Mouse (Mus musculus): ENCODE results near the gene Pigq.

Pigq gene

GRCm38 (mm10) chr17:25925348-25925747, 19.4 kb downstream of the Pigq start:
- no peak for DNase-seq (ENCODE audit: low read depth, low spot score)

GRCm38 (mm10) chr17:25922120-25922519, 22.6 kb downstream of the Pigq start:
- no peak for DNase-seq (ENCODE audit: low read depth, low spot score)

GRCm38 (mm10) chr17:25919786-25920642, 24.7 kb downstream of the Pigq start:
- DNase-seq (ENCODE audit: low read depth, low spot score) = peak; percentile 100

GRCm38 (mm10) chr17:25919144-25919785, 25.5 kb downstream of the Pigq start, which contains the start of gene Rab40c:
Rab40c (minus strand) TSS chr17:25919727.
- DNase-seq (ENCODE audit: low read depth, low spot score) = peak; percentile 77

GRCm38 (mm10) chr17:25918037-25918750, 26.5 kb downstream of the Pigq start:
- no peak for DNase-seq (ENCODE audit: low read depth, low spot score)

GRCm38 (mm10) chr17:25916931-25917647, 27.6 kb downstream of the Pigq start:
- DNase-seq (ENCODE audit: low read depth, low spot score) = no peak

- no peak for DNase-seq (ENCODE audit: low read depth, low spot score)
These were observed 30.4 kb downstream of the Pigq start for GRCm38 (mm10) chr17:25914295-25914694.

GRCm38 (mm10) chr17:25913877-25914275, 30.9 kb downstream of the Pigq start:
- no peak for DNase-seq (ENCODE audit: low read depth, low spot score)

GRCm38 (mm10) chr17:25913186-25913876, 31.4 kb downstream of the Pigq start:
- peak; percentile 42 for DNase-seq (ENCODE audit: low read depth, low spot score)

GRCm38 (mm10) chr17:25911816-25912215, 32.9 kb downstream of the Pigq start:
- DNase-seq (ENCODE audit: low read depth, low spot score) = no peak

GRCm38 (mm10) chr17:25907640-25908039, 37.1 kb downstream of the Pigq start:
- no peak for DNase-seq (ENCODE audit: low read depth, low spot score)

- DNase-seq (ENCODE audit: low read depth, low spot score) = no peak
These were observed 41.7 kb downstream of the Pigq start for GRCm38 (mm10) chr17:25903061-25903460.

- DNase-seq (ENCODE audit: low read depth, low spot score) = no peak
These were observed 44.5 kb downstream of the Pigq start for GRCm38 (mm10) chr17:25900193-25900592.

- no peak for DNase-seq (ENCODE audit: low read depth, low spot score)
These were observed 48.8 kb downstream of the Pigq start for GRCm38 (mm10) chr17:25895891-25896290.

- no peak for DNase-seq (ENCODE audit: low read depth, low spot score)
These were observed 49.3 kb downstream of the Pigq start for GRCm38 (mm10) chr17:25895415-25895814.

GRCm38 (mm10) chr17:25893975-25894617, 50.6 kb downstream of the Pigq start:
- peak; percentile 72 for DNase-seq (ENCODE audit: low read depth, low spot score)

GRCm38 (mm10) chr17:25888837-25889236, 55.9 kb downstream of the Pigq start:
- DNase-seq (ENCODE audit: low read depth, low spot score) = no peak

- no peak for DNase-seq (ENCODE audit: low read depth, low spot score)
These were observed 57.3 kb downstream of the Pigq start for GRCm38 (mm10) chr17:25887467-25887866.

GRCm38 (mm10) chr17:25886806-25887205, 57.9 kb downstream of the Pigq start:
- no peak for DNase-seq (ENCODE audit: low read depth, low spot score)

- peak; percentile 36 for DNase-seq (ENCODE audit: low read depth, low spot score)
These were observed 59.1 kb downstream of the Pigq start for GRCm38 (mm10) chr17:25885636-25886035.
